Mouse (Mus musculus) myocyte (in vitro differentiated cells): ENCODE measurements around the gene Abcb7.

ENCODE experiments used
- CEBPB ChIP-seq: IDR thresholded peaks from 2 replicates; pipeline ENCODE4 v1.6.1; 2011; ENCODE audit warnings: mild to moderate bottlenecking, moderate library complexity; ENCODE audit not compliant: poor library complexity, insufficient read depth, severe bottlenecking
- MAX ChIP-seq: IDR thresholded peaks from one replicate; pipeline ENCODE4 v1.6.1; 2011; ENCODE audit warnings: low read depth, mild to moderate bottlenecking, control low read depth
- POLR2A ChIP-seq: IDR thresholded peaks from one replicate; pipeline ENCODE4 v1.6.1; 2011; ENCODE audit warnings: low read depth, mild to moderate bottlenecking, control low read depth, moderate library complexity; ENCODE audit not compliant: insufficient read length
- POLR2AphosphoS2 ChIP-seq: IDR thresholded peaks from one replicate; pipeline ENCODE4 v1.6.1; 2011; ENCODE audit warnings: low read depth, control low read depth; ENCODE audit not compliant: insufficient read length

DNA sequence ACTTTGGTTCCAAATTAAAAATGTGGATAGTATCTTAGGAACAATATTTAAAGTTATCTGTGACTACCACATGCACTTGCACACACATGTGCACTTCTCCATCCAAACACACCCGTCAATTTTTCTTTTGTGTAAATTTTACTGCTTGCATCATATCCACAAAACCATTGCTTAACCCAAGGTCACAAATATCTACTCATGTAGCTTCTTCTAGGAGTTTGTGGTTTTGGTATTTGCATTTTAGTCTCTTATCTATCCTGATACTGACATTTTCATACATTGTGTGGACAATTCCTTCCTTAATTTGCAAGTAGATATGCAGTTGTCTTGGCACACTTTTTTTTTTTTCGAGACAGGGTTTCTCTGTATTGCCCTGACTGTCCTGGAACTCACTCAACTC lies 149.3 kb downstream of the Abcb7 start:
- TF ChIP-seq POLR2A (no peak), POLR2AphosphoS2 (no peak), CEBPB (no peak), MAX (no peak)
